Mouse (Mus musculus): ENCODE results near the gene Colgalt1. TPM values are rescaled to one million over a fixed set of nuclear protein-coding genes. Genes with fewer than 3 reads are reported as not detected.

The Colgalt1 gene
- polyA plus RNA-seq, 1 experiment, result 0.72 TPM

- peaks cover 52% of the 10 kb centered on the region for H3K27me3 ChIP-seq (ENCODE audit: control insufficient read depth)
- no peak overlapping the region for H3K4me3 ChIP-seq (replicated peaks)
- TF ChIP-seq TAL1 (IDR thresholded peaks at IDR 0.05; ENCODE audit: low read length) (no peak), GATA1 (IDR thresholded peaks at IDR 0.05; ENCODE audit: low read length) (no peak)
- H3K9me3 ChIP-seq (ENCODE audit: control insufficient read depth, low read length), result no peaks in the 10 kb centered on the region
- peaks cover 16% of the 10 kb centered on the region for H3K4me1 ChIP-seq (ENCODE audit: control insufficient read depth)
- no peaks in the 10 kb centered on the region for H3K36me3 ChIP-seq (ENCODE audit: control insufficient read depth)
Measured at GRCm38 (mm10) chr8:71654600-71654999, 43.8 kb downstream of the Colgalt1 start.

GRCm38 (mm10) chr8:71657816-71658215, 47.0 kb downstream of the Colgalt1 start:
- no peak for TF ChIP-seq TAL1 (IDR thresholded peaks at IDR 0.05; ENCODE audit: low read length)
- no peak for TF ChIP-seq GATA1 (IDR thresholded peaks at IDR 0.05; ENCODE audit: low read length)
- Histone ChIP-seq H3K9me3 (ENCODE audit: control insufficient read depth, low read length) (no peaks in the 10 kb centered on the region), H3K36me3 (ENCODE audit: control insufficient read depth) (no peaks in the 10 kb centered on the region), H3K4me1 (ENCODE audit: control insufficient read depth) (peaks cover 20% of the 10 kb centered on the region), H3K27me3 (ENCODE audit: control insufficient read depth) (peaks cover 66% of the 10 kb centered on the region), H3K4me3 (replicated peaks) (no peak overlapping the region)

GRCm38 (mm10) chr8:71658515-71659049, 47.8 kb downstream of the Colgalt1 start:
- no peak for TF ChIP-seq GATA1 (IDR thresholded peaks at IDR 0.05; ENCODE audit: low read length)
- no peak for TF ChIP-seq TAL1 (IDR thresholded peaks at IDR 0.05; ENCODE audit: low read length)
- Histone ChIP-seq H3K4me3 (replicated peaks) (no peak overlapping the region), H3K36me3 (ENCODE audit: control insufficient read depth) (no peaks in the 10 kb centered on the region), H3K27me3 (ENCODE audit: control insufficient read depth) (peaks cover 66% of the 10 kb centered on the region), H3K4me1 (ENCODE audit: control insufficient read depth) (peaks cover 20% of the 10 kb centered on the region), H3K9me3 (ENCODE audit: control insufficient read depth, low read length) (no peaks in the 10 kb centered on the region)

GRCm38 (mm10) chr8:71659751-71660150, 49.0 kb downstream of the Colgalt1 start:
- TF ChIP-seq GATA1 (IDR thresholded peaks at IDR 0.05; ENCODE audit: low read length) (no peak), TAL1 (IDR thresholded peaks at IDR 0.05; ENCODE audit: low read length) (no peak)
- Histone ChIP-seq H3K4me1 (ENCODE audit: control insufficient read depth) (peaks cover 16% of the 10 kb centered on the region), H3K4me3 (replicated peaks) (no peak overlapping the region), H3K27me3 (ENCODE audit: control insufficient read depth) (peaks cover 58% of the 10 kb centered on the region), H3K36me3 (ENCODE audit: control insufficient read depth) (no peaks in the 10 kb centered on the region), H3K9me3 (ENCODE audit: control insufficient read depth, low read length) (no peaks in the 10 kb centered on the region)

GRCm38 (mm10) chr8:71660325-71661120, 49.7 kb downstream of the Colgalt1 start:
- H3K4me3 ChIP-seq (replicated peaks), result no peak overlapping the region
- H3K4me1 ChIP-seq (ENCODE audit: control insufficient read depth), result peaks cover 14% of the 10 kb centered on the region
- TF ChIP-seq GATA1 (IDR thresholded peaks at IDR 0.05; ENCODE audit: low read length) (no peak), TAL1 (IDR thresholded peaks at IDR 0.05; ENCODE audit: low read length) (no peak)
- no peaks in the 10 kb centered on the region for H3K36me3 ChIP-seq (ENCODE audit: control insufficient read depth)
- no peaks in the 10 kb centered on the region for H3K9me3 ChIP-seq (ENCODE audit: control insufficient read depth, low read length)
- H3K27me3 ChIP-seq (ENCODE audit: control insufficient read depth), result peaks cover 50% of the 10 kb centered on the region

- H3K27me3 ChIP-seq (ENCODE audit: control insufficient read depth), result peaks cover 63% of the 10 kb centered on the region
- TF ChIP-seq GATA1 (IDR thresholded peaks at IDR 0.05; ENCODE audit: low read length), result no peak
- no peak for TF ChIP-seq TAL1 (IDR thresholded peaks at IDR 0.05; ENCODE audit: low read length)
- peaks cover 12% of the 10 kb centered on the region for H3K4me1 ChIP-seq (ENCODE audit: control insufficient read depth)
- peak overlapping the region; percentile 6 for H3K4me3 ChIP-seq (replicated peaks)
- no peaks in the 10 kb centered on the region for H3K9me3 ChIP-seq (ENCODE audit: control insufficient read depth, low read length)
- no peaks in the 10 kb centered on the region for H3K36me3 ChIP-seq (ENCODE audit: control insufficient read depth)
Measured at GRCm38 (mm10) chr8:71665331-71666130, 54.7 kb downstream of the Colgalt1 start.

GRCm38 (mm10) chr8:71666855-71667254, 56.1 kb downstream of the Colgalt1 start:
- no peaks in the 10 kb centered on the region for H3K9me3 ChIP-seq (ENCODE audit: control insufficient read depth, low read length)
- H3K4me1 ChIP-seq (ENCODE audit: control insufficient read depth), result peaks cover 22% of the 10 kb centered on the region
- no peak overlapping the region for H3K4me3 ChIP-seq (replicated peaks)
- peaks cover 71% of the 10 kb centered on the region for H3K27me3 ChIP-seq (ENCODE audit: control insufficient read depth)
- H3K36me3 ChIP-seq (ENCODE audit: control insufficient read depth), result no peaks in the 10 kb centered on the region
- TF ChIP-seq GATA1 (IDR thresholded peaks at IDR 0.05; ENCODE audit: low read length), result no peak
- no peak for TF ChIP-seq TAL1 (IDR thresholded peaks at IDR 0.05; ENCODE audit: low read length)

GRCm38 (mm10) chr8:71667256-71667655, 56.5 kb downstream of the Colgalt1 start:
- Histone ChIP-seq H3K4me1 (ENCODE audit: control insufficient read depth) (peaks cover 23% of the 10 kb centered on the region), H3K4me3 (replicated peaks) (no peak overlapping the region), H3K9me3 (ENCODE audit: control insufficient read depth, low read length) (no peaks in the 10 kb centered on the region), H3K27me3 (ENCODE audit: control insufficient read depth) (peaks cover 71% of the 10 kb centered on the region), H3K36me3 (ENCODE audit: control insufficient read depth) (no peaks in the 10 kb centered on the region)
- TF ChIP-seq TAL1 (IDR thresholded peaks at IDR 0.05; ENCODE audit: low read length), result no peak
- no peak for TF ChIP-seq GATA1 (IDR thresholded peaks at IDR 0.05; ENCODE audit: low read length)
